Mouse (Mus musculus): Measurements from ENCODE around the gene Plxnc1. TPM values are rescaled to one million over a fixed set of nuclear protein-coding genes. Genes with fewer than 3 reads are reported as not detected.

Plxnc1 gene
- total RNA-seq, 2 experiments from 2014 or later: 40.8 to 43.9 TPM

GRCm38 (mm10) chr10:94905219-94905618, 39.4 kb downstream of the Plxnc1 start:
- DNase-seq (ENCODE audit: low spot score in 2 of 2): peak; percentile 31 to 70
- intact Hi-C loops (cut with DNase I): loop anchor here (2.0 to 5.0 kb wide), 2 partner anchors 38 to 78 kb away; no protein-coding TSS in a partner anchor

GRCm38 (mm10) chr10:94896950-94897349, 47.7 kb downstream of the Plxnc1 start:
- DNase-seq (ENCODE audit: low spot score in 2 of 2): no peak
- intact Hi-C loops (cut with DNase I): no loop called here

- intact Hi-C loops (cut with DNase I): no loop called here
- DNase-seq (ENCODE audit: low spot score in 2 of 2): no peak
Measured at GRCm38 (mm10) chr10:94896311-94896710, 48.3 kb downstream of the Plxnc1 start.

- intact Hi-C loops (cut with DNase I): no loop called here
- no peak for DNase-seq (ENCODE audit: low spot score in 2 of 2)
Measured at GRCm38 (mm10) chr10:94895876-94896275, 48.8 kb downstream of the Plxnc1 start.

- DNase-seq (ENCODE audit: low spot score in 2 of 2): no peak
- intact Hi-C loops (cut with DNase I): no loop called here
Measured at GRCm38 (mm10) chr10:94889735-94890134, 54.9 kb downstream of the Plxnc1 start.

- intact Hi-C loops (cut with DNase I): no loop called here
- DNase-seq (ENCODE audit: low spot score in 2 of 2): no peak
Measured at GRCm38 (mm10) chr10:94883216-94883615, 61.4 kb downstream of the Plxnc1 start.

GRCm38 (mm10) chr10:94871506-94871905, 73.1 kb downstream of the Plxnc1 start:
- intact Hi-C loops (cut with DNase I): no loop called here
- DNase-seq (ENCODE audit: low spot score in 2 of 2): no peak

- intact Hi-C loops (cut with DNase I): no loop called here
Measured at GRCm38 (mm10) chr10:94871102-94871501, 73.5 kb downstream of the Plxnc1 start.

GRCm38 (mm10) chr10:94866995-94867856, 77.4 kb downstream of the Plxnc1 start:
- intact Hi-C loops (cut with DNase I): no loop called here
- DNase-seq (ENCODE audit: low spot score in 2 of 2): no peak

More at GRCm38 (mm10) chr10:94871102-94871501, 73.5 kb downstream of the Plxnc1 start:
- DNase-seq (ENCODE audit: low spot score in 2 of 2): no peak

GRCm38 (mm10) chr10:94865206-94865605, 79.4 kb downstream of the Plxnc1 start:
- no peak for DNase-seq (ENCODE audit: low spot score in 2 of 2)
- intact Hi-C loops (cut with DNase I): no loop called here

GRCm38 (mm10) chr10:94864199-94864928, 80.3 kb downstream of the Plxnc1 start:
- no peak for DNase-seq (ENCODE audit: low spot score in 2 of 2)
- intact Hi-C loops (cut with DNase I): no loop called here

- no peak for DNase-seq (ENCODE audit: low spot score in 2 of 2)
- intact Hi-C loops (cut with DNase I): no loop called here
Measured at GRCm38 (mm10) chr10:94863251-94863650, 81.4 kb downstream of the Plxnc1 start.

GRCm38 (mm10) chr10:94860870-94861269, 83.8 kb downstream of the Plxnc1 start:
- no peak for DNase-seq (ENCODE audit: low spot score in 2 of 2)
- intact Hi-C loops (cut with DNase I): no loop called here

- intact Hi-C loops (cut with DNase I): no loop called here
- DNase-seq (ENCODE audit: low spot score in 2 of 2): no peak
Measured at GRCm38 (mm10) chr10:94858277-94859033, 86.2 kb downstream of the Plxnc1 start.

- intact Hi-C loops (cut with DNase I): no loop called here
- DNase-seq (ENCODE audit: low spot score in 2 of 2): no peak
Measured at GRCm38 (mm10) chr10:94850565-94850964, 94.1 kb downstream of the Plxnc1 start.

- DNase-seq (ENCODE audit: low spot score in 2 of 2): no peak
- intact Hi-C loops (cut with DNase I): no loop called here
Measured at GRCm38 (mm10) chr10:94849930-94850329, 94.7 kb downstream of the Plxnc1 start.

- intact Hi-C loops (cut with DNase I): no loop called here
- DNase-seq (ENCODE audit: low spot score in 2 of 2): no peak
Measured at GRCm38 (mm10) chr10:94849360-94849759, 95.3 kb downstream of the Plxnc1 start.

GRCm38 (mm10) chr10:94848344-94848743, 96.3 kb downstream of the Plxnc1 start:
- intact Hi-C loops (cut with DNase I): no loop called here
- no peak for DNase-seq (ENCODE audit: low spot score in 2 of 2)

GRCm38 (mm10) chr10:94846501-94847105, 98.0 kb downstream of the Plxnc1 start:
- intact Hi-C loops (cut with DNase I): no loop called here
- no peak for DNase-seq (ENCODE audit: low spot score in 2 of 2)

- DNase-seq (ENCODE audit: low spot score in 2 of 2): no peak
- intact Hi-C loops (cut with DNase I): no loop called here
Measured at GRCm38 (mm10) chr10:94844692-94845091, 99.9 kb downstream of the Plxnc1 start.
